Mouse (Mus musculus) layer of hippocampus, postnatal 10 days (tissue): ENCODE measurements around the gene Nfia. TPM values are rescaled to one million over a fixed set of nuclear protein-coding genes. Genes with fewer than 3 reads are reported as not detected.
A peak's percentile ranks its signal among the peaks of the same experiment; 100 is the strongest.

Experiments used
- DNase-seq, 2 experiments: peaks; one replicate each; pipeline ENCODE4 v3.0.0; 2021; ENCODE audit warnings: low spot score in 2 of 2
- total RNA-seq, 2 experiments: library from RNA; stranded (reverse); gene quantifications; 2 replicates each; pipeline ENCODE4 v1.2.3; 2021

Nfia gene
- total RNA-seq, 2 experiments from 2014 or later = 118 to 135 TPM

- DNase-seq = no peak
Measured at GRCm38 (mm10) chr4:97765341-97766020, 7.1 kb upstream of the Nfia start.

- DNase-seq = no peak
Measured at GRCm38 (mm10) chr4:97766100-97766499, 6.4 kb upstream of the Nfia start.

- DNase-seq = no peak
Measured at GRCm38 (mm10) chr4:97767025-97767424, 5.5 kb upstream of the Nfia start.

- DNase-seq = no peak
Measured at GRCm38 (mm10) chr4:97767516-97767915, 5.0 kb upstream of the Nfia start.

GRCm38 (mm10) chr4:97769861-97770260 is 2.7 kb upstream of the Nfia start:
- DNase-seq = no peak

GRCm38 (mm10) chr4:97771426-97771825 is 1.1 kb upstream of the Nfia start:
- DNase-seq = no peak

GRCm38 (mm10) chr4:97772084-97772484 is 450 bp upstream of the Nfia start:
- peak; percentile 92 to 95 for DNase-seq

- peak; percentile 88 to 91 for DNase-seq
Measured at GRCm38 (mm10) chr4:97773110-97773593, 618 bp downstream of the Nfia start.

- DNase-seq = no peak
Measured at GRCm38 (mm10) chr4:97773791-97774190, 1.3 kb downstream of the Nfia start.

- DNase-seq = no peak
Measured at GRCm38 (mm10) chr4:97774446-97774950, 2.0 kb downstream of the Nfia start.

GRCm38 (mm10) chr4:97775059-97775458 is 2.5 kb downstream of the Nfia start:
- DNase-seq = peak in 1 of 2 experiments; percentile 68

GRCm38 (mm10) chr4:97775494-97776265 is 3.1 kb downstream of the Nfia start:
- no peak for DNase-seq

GRCm38 (mm10) chr4:97776388-97777080 is 4.0 kb downstream of the Nfia start:
- no peak for DNase-seq

- peak; percentile 62 to 73 for DNase-seq
Measured at GRCm38 (mm10) chr4:97777081-97777705, 4.7 kb downstream of the Nfia start.

GRCm38 (mm10) chr4:97777706-97778176 is 5.2 kb downstream of the Nfia start, which contains the start of gene E130114P18Rik:
Gene E130114P18Rik, minus strand, starts transcription at chr4:97778078.
- DNase-seq = peak; percentile 65 to 72

GRCm38 (mm10) chr4:97778211-97779002 is 5.9 kb downstream of the Nfia start:
- peak in 1 of 2 experiments; percentile 52 for DNase-seq

GRCm38 (mm10) chr4:97779003-97779930 is 6.7 kb downstream of the Nfia start:
- DNase-seq = no peak

- peak in 1 of 2 experiments; percentile 49 for DNase-seq
Measured at GRCm38 (mm10) chr4:97780024-97780423, 7.5 kb downstream of the Nfia start.
